Mouse (Mus musculus) liver, adult 2 months (tissue): ENCODE measurements around the gene Tenm2.

ENCODE experiments used
- CTCF ChIP-seq: fragments of 200-500 bp; IDR thresholded peaks from 2 replicates; pipeline ENCODE4 v1.5.1; 2011; ENCODE audit warnings: low read depth, low read length, control low read depth
- POLR2A ChIP-seq: fragments of 200-500 bp; IDR thresholded peaks from 2 replicates; pipeline ENCODE4 v1.6.1; 2011; ENCODE audit warnings: low read length, control low read depth; ENCODE audit not compliant: insufficient read depth; ENCODE audit errors: extremely low read depth

DNA sequence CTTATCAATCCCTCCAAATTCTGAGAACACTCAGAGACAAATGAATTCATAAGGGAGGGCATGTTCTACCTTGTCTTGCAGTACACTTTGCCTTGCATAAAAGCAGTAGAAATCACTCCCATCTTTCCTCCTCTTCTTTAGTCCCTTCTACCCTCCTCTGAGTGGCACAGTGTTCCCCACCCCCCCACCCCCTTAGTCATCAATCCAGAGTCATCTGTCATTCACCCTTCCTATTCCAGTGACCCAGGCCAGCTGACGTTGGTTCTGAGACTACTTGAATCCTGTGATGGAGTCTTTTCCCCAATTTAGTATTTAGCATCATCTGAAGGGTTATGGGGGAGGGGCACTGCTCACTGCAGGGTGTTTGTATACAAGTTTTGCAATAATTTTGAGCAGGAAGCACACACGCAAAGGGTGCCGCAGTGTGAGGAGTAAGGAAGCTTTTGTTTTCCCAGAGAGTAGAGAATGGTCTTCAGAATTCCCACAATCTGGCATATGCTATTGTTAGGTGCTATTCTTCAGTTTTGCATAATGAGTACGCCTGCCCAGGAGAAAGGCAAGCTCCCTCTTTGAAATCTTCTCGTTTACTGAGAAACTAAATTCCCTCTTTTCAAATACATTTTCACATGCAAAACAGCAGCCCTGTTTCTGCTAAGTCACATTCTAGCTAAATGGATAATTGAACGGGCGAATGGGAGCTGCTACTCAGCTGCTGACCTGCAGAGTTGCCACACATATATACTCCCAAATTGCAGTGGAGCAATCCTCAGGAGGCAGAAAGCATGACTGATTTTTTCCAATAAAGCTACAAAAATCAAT lies 1115.0 kb downstream of the Tenm2 start:
- no peak for TF ChIP-seq CTCF
- no peak for TF ChIP-seq POLR2A
